Mouse (Mus musculus) small intestine, adult 2 months (tissue): ENCODE results near the gene Commd1.

ENCODE experiments used
- CTCF ChIP-seq: fragments of 200-500 bp; IDR thresholded peaks from 2 replicates; pipeline ENCODE4 v1.5.1; 2012; ENCODE audit warnings: low read depth, mild to moderate bottlenecking, control low read depth, inconsistent platforms, low read length, moderate library complexity, mixed read lengths; ENCODE audit not compliant: insufficient replicate concordance, insufficient read length; ENCODE audit errors: extremely low read depth
- POLR2A ChIP-seq: fragments of 200-500 bp; IDR thresholded peaks from 2 replicates; pipeline ENCODE4 v1.6.1; 2012; ENCODE audit warnings: low read depth, mild to moderate bottlenecking, control low read depth, inconsistent platforms, low read length, moderate library complexity

- TF ChIP-seq CTCF, result no peak
- no peak for TF ChIP-seq POLR2A
These were observed 44.4 kb downstream of the Commd1 start for GRCm38 (mm10) chr11:22937716-22938316.
